Mouse (Mus musculus): Measurements from ENCODE around the gene Hoxc9.

- TF ChIP-seq CTCF (IDR thresholded peaks at IDR 0.05; ENCODE audit: borderline replicate concordance, insufficient read depth, low read length) (no peak), POLR2A (IDR thresholded peaks at IDR 0.05; ENCODE audit: low read depth, low read length) (no peak)
These were observed 7.5 kb downstream of the Hoxc9 start for GRCm38 (mm10) chr15:102983716-102984115.

Data from embryonic fibroblast, embryonic 13.5 days (primary cell).